Mouse (Mus musculus): ENCODE measurements at regions not wholly inside any gene's neighbourhood (a gene's known extent, or its start where the extent isn't known, plus 50 kb on each side); places are given as distances from the start of the nearest gene placed in this dataset.

DNA sequence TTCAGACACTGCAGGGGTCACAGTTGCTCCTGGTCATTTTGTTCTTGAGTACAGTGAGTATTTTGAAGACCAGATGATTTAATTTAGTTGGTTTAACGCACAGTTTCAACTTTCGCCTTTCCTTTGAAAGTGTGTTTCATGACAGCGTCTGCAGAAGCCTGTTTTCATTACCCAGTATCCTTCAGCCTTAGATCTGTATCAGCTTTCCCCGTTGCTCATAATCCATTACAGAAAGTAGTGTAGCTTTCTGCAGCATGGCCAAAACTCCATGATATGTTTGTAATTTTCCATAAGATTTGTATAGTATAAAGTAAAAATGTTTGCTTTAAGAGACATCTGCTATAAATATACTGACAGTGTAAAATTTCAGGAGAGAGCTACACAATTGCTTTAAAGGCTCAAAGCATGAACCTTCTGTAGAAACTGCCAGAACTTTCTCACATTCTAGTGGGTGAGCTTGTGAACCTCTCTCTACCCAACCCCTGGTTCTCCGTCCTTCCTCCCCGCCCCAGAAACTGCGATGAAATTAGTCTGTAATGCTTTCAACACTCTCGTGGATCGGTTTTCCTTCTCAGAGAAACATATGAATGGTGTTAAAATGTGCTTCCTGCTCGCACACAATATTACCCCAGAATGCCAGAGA lies 506.6 kb upstream of the Adgrl2 start:
- DNase-seq, result peak; percentile 27

DNA sequence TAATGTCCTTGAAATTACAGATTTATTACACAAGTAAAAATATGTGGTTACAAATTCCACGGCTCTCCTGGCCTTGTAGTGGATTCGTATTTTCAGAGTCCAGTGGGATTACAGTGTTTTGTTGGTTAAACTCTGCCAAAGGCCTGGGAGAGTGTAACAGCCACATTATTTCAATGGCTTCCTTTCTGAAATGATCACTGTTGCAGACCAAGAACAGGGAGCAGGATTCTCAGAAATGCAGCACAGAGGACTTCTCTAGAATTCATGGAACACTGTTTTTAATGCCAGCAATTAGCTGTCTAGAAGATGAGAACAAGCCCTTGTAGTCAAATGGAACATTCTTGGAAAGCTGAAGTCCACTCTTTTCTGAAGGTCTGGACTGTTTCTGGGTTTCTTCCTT lies 505.8 kb upstream of the Adgrl2 start:
- DNase-seq, result no peak

DNA sequence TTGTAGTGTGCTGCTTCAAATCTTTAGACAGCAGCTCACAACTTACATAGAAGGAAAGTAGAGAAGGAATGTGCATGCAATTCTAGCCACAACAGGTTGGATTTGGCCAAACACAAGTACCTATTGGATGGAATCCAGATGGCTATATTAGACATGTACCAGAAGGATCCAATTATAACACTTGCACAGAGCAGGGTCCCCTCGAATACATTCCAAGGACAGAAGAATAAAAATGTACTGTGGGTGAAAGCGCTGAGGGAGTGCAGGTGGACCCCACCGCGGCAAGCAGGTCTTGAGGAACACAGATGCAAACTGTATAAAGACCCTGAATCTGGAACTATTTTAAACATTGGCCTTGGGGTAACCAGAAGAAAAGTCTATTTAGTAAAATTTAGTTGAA lies 497.8 kb upstream of the Adgrl2 start:
- DNase-seq, result peak; percentile 50

DNA sequence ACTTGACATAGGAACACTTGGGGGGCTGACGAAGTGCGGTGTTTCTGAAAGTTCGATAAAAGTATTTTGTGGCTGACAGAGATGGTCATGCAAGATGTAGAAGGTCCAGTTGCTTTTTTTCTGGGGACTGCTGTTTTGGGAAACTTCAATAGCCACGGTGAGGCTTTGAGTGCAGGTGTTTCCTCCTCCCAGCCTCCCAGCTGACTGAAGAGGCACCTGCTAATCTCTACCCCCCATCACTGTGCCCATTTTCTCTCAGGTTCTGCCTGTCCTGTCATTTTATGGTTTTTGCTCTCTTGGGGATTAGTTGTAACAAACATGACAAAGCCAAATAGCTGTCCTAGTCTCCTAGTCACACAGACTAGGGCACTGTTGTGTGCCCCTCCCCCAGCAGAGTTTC lies 495.1 kb upstream of the Adgrl2 start:
- no peak for DNase-seq

DNA sequence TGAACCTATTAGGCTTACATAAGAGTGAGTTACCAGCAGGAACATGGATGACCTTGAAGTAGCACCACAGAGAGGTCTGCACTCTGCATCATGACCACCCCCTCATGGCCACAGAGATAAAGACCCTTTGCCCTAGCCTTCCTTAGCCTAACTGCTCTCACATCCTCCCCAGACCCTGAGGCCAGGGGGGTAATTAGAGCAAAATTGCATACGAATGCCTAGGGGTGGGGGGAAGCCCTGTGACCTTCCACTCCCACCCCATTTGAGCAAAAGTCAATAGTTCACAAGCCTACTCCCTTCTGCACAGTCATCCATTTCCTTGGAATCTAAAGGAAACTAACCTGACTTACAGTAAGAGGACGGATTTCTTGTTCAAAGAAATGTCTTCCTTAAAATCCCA lies 494.0 kb upstream of the Adgrl2 start:
- no peak for DNase-seq

DNA sequence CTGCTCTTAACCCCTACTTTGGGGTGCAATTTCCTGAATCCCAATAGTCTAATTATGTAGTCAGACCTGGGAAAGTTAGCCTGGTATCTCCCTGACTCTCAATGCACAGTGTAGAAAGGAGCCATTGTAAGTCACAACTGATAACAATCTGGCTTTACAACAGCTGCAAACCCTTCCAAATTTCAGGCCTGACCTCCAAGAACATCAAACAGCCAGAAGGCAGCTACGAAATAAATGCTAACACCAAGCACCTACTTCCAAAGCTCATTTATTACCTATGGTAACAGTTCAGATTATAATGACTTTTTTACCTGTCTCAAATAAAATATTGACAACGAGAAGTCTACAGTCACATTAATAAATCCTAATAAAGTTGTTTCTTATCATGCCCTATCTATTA lies 485.8 kb upstream of the Adgrl2 start:
- peak; percentile 12 for DNase-seq

DNA sequence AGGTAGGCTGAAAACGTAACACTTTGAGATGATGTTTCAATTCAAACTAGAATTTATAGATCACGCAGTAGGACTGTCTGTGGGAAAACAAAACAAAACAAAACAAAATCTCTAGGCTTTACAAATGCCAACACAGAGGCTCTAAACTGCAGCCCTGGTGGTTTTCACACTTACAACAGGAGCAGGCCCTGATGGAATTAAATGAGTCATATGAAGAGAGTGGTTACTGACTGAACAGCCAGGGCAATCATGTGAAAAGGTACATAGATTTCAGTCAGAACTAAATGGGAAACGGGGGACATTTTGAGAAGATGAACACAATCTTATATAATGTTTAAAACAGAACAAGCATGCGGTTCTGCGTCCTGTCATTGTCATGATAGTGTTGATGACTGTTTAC lies 476.6 kb upstream of the Adgrl2 start:
- DNase-seq, result no peak

DNA sequence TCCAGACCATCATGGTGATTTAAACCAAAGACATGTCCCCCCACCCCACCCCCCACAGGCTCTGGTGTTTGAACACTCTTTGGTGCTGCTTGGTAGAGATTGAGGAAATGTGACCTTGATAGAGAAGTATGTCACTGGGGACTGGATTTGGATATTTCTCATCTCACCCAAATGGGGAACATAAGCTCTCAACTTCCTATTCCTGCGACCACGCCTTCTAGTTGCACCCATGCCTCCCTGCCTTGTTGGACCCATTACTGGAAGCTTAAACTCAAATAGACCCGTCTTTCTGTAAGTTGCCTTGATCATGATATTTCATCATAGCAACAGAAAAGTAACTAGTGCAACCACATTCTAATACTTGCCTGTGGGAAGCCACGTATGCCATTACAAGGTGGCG lies 474.2 kb upstream of the Adgrl2 start:
- DNase-seq, result no peak

DNA sequence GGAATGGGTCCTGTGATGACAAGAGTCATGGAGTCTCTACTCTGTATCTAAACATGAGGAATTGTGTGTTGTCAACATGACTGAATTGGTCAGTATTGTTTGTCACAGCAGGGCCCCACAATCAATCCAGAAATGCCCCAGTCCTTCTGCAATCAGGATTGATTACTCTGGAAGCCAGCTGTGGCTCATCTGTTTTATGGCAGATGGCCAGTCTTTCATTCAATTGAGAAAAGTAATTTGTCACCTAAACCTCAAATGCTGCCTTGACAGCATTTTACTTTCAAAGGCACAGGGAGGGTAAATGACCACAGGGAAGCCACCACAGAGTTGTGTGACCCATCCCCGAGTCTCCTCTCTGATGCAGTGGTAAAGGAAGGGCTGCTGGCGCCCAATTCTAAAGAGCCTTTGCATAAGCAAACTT lies 471.8 kb upstream of the Adgrl2 start:
- peak; percentile 52 for DNase-seq

DNA sequence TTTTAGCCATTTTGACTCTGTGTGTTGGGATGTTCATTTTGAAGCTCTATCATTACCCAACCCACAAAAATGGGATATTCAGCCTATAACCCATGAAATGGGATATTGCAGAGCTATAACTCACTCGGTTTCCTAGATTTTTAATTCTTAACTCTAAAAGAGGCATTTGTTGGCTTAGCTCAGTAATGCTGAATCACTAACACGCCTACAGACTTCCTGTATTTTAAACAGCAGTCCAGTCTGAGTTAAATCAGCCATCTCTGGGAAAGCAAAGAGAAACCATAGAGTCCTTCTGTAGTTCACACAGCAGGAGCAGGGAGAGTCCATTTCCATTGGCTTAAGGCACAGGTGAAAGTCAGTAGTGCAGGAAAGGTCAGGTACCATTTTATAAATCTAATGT lies 471.3 kb upstream of the Adgrl2 start:
- DNase-seq, result no peak

DNA sequence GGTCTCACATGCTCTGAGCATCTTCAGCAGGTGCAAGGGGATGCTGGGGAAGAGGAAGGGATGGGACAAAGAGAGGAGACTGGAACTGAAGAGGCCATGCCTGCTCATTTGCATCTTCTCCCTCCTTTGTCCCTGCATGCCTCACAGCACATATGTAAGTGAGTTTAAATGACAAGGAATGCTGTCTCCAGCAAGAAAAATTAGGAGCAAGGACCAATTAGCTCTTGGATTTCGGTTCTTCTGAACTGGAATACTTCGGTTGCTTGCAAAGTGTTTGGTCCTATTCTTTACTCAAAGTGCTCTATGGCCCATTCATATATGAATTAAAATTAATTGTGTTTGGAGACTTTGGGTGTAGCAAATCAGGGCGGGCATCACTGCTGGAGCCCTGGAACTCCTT lies 459.0 kb upstream of the Adgrl2 start:
- no peak for DNase-seq

DNA sequence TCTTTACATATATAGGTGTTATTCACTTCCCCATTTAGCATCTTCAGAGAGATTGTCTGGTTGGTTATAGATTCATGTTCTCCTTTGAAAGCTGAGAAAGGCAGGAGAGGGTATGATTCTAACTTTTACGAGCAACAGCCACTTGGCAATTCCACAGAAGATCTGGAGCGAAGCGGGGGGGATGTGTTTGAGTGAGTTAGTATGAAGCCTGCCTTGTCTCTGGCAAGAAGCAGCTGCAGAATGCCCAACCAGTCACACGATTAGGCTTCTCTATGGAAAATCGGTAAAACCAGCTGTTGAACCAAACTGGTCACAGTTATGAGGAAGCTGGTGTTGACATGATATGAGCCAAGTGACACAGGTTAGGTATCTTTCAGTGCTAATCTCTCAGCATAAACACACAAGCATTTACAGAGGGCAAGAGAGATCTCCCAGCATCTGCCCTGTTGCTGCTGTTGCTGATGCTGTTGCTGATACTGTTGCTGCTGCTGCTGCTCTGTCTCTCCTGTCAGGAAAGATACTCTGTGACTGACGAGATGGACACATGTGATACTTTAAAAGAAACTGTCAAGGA lies 455.7 kb upstream of the Adgrl2 start:
- no peak for DNase-seq

DNA sequence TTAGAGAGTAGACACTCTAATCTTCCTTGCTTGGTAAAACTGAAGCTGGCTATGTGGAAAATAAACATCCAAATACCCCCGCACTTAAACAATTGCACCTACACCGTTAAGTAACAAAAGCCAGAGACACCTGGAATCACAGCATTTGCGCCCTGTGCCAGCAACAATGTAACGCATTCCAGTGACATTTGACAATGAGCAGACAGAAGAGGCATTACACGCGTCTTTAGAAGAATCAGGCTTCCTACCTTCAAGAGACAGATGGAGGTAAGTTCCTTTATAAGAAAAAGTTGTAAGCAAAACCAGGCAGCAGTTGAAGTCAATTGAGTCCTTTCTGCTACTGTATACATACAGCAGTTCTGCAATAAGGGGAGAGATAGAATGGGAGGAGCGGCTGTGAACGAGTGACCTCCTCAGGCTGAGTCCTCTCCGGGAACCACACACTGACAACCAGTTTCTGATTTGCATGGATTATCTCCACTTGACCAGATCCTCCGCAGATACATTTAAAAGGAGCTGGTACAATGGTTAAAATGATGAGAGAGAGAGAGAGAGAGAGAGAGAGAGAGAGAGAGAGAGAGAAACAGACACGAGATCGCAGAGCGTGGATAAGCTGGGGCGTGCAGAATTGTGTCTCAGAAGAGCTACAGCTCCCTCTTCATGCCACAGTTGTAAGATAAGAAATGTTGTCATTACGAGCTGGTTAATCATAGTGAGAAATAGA lies 454.7 kb upstream of the Adgrl2 start:
- DNase-seq, result peak; percentile 73

DNA sequence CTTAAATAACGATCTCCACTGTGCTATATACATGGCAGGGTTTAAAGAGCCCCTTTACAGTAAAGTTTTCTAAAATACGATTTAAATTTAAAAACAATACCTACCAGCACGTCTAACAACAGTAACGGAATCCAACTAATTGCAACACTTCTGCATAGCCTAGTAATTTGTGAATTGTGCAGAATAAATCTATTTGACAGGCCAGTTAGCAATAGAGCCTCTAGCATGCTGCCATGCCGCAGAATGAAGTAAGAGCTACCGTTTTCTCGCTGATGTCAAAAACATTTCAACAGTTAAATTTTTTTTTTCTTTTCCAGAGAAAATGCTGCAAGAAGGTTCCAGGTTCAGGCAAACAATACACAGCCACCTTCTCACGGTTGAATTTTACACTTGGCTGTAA lies 454.0 kb upstream of the Adgrl2 start:
- no peak for DNase-seq

DNA sequence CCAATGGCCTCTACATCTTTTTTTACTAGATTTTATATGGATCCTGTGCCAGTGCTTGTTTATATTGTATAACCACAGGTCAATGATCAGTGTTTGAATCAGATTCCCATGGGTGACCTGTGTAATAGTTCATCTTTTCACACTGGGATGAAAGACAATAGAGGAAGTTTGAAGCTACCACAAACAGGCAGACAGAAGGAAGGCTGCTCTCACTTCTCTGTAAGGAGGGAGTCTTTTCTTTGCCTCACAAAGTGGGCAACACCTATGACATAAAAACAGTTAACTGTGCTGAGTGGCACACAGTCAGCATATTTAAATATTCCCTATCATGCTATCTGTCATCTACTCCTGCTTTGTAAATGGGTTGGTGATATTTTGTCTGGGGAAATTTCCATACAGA lies 450.9 kb upstream of the Adgrl2 start:
- DNase-seq, result no peak

DNA sequence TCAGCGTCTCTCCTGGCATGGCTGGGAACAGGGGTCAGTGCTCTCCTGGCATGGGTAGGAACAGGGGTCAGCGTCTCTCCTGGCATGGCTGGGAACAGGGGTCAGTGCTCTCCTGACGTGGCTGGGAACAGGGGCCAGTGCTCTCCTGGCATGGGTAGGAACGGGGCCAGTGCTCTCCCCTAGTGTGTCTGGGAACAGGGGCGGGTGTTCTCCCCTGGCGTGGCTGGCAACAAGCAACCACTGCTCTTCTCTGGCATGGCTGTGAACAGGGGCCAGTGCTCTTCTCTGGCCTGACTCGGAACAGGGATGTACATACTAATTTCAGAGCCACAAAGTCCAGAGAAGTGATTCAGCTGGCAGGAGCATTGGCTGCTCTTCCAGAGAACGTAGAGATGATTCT lies 447.4 kb upstream of the Adgrl2 start:
- no peak for DNase-seq

DNA sequence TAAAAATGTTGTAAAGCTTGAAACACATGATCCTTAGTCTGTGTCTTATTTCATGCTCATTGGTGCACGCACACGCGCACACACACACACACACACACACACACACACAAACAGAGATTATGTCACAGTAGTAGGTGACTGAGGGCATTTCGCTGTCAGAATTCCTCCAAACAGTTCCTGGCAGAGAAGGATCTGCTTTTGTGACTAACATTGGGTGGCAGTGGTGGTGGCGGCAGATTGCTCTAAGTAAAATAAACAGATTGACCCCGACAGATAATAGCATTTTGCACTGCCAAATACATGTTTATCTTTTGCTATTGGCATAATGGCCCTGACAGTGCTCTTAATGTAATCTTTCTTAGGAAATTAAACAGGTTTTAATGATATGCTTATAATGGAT lies 446.6 kb upstream of the Adgrl2 start:
- DNase-seq, result no peak

DNA sequence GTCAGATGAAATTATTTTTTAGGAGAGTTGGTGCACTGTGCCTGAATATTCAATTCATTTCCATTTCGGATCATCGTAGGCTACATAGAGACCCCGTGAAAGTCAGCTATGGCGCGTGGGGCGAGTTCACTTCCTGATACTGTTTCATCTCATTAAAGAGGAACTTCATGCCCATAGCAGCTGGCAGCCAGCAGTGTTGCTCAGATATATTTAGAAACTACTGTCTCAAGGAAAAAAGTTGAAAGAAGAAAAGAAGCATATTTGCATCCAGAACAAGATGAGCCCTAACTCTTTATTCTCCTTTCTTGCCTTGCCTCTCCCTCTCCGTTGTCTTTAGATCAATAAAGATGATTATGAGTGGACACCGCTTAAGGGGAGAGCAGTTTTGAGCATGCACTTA lies 446.1 kb upstream of the Adgrl2 start:
- DNase-seq, result no peak

DNA sequence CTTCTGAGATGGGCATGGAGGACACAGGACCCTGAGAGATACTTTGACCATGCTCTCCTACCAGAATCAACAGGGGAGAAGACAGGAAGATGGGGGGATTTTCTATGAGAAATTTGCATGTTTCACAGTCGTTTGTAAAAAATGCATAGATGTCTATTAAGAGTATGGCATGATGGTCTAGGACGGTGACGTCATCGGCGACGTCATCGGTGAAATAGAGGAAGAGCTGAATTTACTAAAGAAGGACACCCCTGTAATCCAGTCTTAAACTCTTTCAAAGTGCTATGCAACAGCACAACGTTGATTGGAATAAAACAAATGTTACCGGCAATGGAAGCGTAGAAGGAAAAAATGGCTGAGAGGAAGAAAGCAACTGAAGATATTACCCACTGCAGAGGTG lies 441.4 kb upstream of the Adgrl2 start:
- DNase-seq, result no peak

DNA sequence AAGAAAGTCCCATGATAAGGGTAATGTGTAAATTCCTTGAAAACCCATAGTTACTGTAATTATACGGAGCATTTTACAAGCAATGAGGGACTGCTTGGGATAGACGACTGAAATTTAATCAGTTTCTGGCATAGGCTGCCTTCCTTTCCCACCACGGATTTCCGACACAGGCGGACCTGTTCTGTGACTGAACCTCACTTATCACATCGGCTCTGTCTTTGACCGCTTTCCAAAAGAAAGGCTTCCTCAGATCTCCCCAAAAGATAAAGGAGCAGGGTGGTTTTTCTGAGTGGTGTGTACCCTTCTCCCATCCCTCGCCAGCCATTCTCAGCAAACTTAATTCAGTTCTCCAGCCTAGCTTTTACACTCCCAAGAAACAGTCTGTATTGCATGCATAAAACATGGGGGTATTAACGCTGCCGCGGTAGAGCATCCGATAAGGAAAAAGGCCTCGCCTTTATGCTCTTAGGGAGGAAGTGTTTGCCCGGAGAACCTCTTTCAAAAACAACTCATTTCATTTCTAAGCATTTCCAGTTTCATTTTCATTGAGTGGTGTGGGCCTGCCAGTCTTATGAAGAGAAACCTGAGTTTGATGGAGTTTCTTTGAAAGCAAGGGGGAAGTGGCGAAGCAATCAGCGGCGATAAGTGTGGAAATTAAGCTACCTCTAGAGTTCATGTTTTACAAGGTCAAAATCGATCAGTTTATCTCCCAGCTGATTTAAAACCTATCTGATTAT lies 435.8 kb upstream of the Adgrl2 start:
- DNase-seq, result no peak

DNA sequence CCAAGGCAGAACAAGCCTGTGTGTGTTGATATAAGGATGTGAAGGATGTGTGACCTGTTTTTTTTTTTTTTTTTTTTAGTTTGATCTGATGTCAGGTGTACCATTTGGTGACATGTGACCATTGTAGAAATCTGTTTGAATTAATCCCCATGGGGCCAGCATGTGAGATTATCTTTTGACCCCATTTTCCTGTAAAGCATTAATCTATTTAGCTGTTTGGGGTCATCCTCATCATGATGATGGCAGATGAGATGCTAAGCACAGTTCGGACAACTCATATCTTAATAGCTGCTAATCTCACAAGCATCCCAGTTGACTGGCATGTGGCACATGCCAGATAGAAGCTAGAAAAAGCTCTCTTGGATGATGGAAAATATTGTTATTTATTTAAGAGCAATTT lies 434.0 kb upstream of the Adgrl2 start:
- no peak for DNase-seq

DNA sequence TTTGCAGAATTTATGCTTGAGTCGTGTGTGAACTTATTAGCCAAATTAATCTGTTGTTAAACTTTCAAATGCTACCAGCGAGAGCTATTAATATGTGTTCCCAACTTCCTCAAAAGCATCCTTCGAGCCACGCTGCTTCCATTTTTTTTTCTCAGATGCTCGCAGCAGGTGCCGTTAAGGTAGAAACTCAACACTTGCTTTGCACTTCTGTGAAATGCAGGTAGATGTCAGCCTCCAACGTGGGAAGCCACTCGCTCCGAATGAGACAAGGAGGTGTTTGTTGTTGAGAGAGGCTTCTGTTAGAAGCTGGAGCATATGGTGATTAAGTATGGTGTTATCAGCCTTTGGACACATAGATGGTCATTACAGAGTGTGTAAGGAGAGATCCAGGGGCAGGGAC lies 433.1 kb upstream of the Adgrl2 start:
- DNase-seq, result no peak

DNA sequence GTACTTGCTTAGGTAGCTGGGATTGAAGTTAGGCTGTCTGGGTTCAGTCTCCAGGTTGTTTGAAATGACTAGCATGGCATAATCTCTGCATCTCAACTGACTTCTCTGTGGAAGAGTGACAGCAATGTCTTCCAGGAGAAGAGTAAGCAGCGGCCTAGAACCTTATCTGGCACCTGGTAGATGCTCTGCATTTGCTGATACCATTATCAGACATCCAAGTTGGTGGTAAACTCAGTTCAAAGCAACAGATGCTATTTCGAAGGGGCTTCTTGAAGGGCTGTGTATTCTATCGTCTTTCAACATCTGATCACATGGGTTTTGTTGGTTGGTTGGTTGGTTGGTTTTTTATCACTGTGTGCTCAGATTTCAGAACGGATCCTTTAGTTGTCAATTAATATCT lies 424.7 kb upstream of the Adgrl2 start:
- no peak for DNase-seq

DNA sequence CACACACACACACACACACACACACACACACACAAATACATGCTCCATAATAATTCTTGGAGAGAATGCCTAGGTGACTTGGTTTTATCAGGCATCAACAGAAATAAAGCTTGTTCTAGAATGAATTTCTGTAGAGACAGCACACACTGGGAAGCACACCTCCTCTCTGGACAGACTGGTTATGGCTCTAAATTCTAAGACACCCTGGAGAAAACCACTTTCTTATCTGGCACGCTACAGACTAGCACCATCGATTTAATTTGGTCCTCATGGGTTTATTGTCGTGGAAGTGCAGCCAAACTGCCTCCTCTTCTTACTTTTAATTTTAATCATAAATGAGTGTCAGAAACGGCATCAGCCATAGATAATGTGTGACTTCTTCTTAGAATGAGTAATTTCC lies 422.8 kb upstream of the Adgrl2 start:
- no peak for DNase-seq
